In the genomic region with DNA sequence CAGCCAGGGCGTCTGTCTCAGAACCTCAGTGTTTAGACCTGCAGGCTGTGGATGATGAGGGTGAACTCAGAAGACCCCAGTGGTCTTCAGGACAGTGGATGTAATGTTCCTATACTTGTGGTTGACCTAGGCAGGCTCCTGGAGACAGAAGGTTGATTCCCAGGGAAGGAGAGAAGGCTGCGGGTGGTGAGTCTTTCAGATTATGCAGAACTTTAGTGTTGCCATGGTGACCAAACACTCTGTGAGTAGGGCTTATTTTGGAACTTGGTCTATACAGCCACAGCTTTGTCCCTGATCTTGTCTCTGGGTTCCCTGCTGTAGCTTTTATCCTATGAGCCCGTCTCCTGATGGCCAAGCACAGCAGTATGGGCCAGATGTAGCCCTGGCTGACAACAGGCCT, we compare ENCODE assay signal across 17 mouse cellular contexts. TPM values are rescaled to one million over a fixed set of nuclear protein-coding genes. Genes with fewer than 3 reads are reported as not detected.
DNase-seq lines count a peak whose midpoint lies in the region; ATAC-seq and TF ChIP-seq lines count a peak whose summit lies in the region.
"Had no signal": no experiment of that assay in that cellular context is flagged by ENCODE, and none has a peak within 500 bp of the region (broad histone marks: within the 10 kb centered on the region; RNA-seq: fewer than 3 reads in every experiment).

No protein-coding gene starts in this region.

- no peaks in the 10 kb centered on the region for H3K9me3 ChIP-seq in hindbrain, postnatal 0 days (ENCODE audit: low read length)
- no peaks in the 10 kb centered on the region for H3K9me3 ChIP-seq in hindbrain, embryonic 14.5 days (ENCODE audit: control insufficient read depth, low read length)
- no peaks in the 10 kb centered on the region for H3K9me3 ChIP-seq in midbrain, embryonic 12.5 days
- no peaks in the 10 kb centered on the region for H3K9me3 ChIP-seq in midbrain, embryonic 13.5 days
- H3K9me3 ChIP-seq: limb, embryonic 10.5 days; liver, embryonic 12.5 days had no signal

- H3K36me3 ChIP-seq in hindbrain, postnatal 0 days (ENCODE audit: insufficient read depth, low read length) = no peaks in the 10 kb centered on the region
- H3K36me3 ChIP-seq in hindbrain, embryonic 14.5 days (replicated peaks; ENCODE audit: control insufficient read depth, insufficient read depth) = no peaks in the 10 kb centered on the region
- no peaks in the 10 kb centered on the region for H3K36me3 ChIP-seq in midbrain, embryonic 12.5 days
- H3K36me3 ChIP-seq in midbrain, embryonic 13.5 days = no peaks in the 10 kb centered on the region
- H3K36me3 ChIP-seq: liver, embryonic 12.5 days had no signal

- 49% methylated on average over 3 of the region's 3 CpGs for WGBS in hindbrain, postnatal 0 days
- 53% methylated on average over 3 of the region's 3 CpGs for WGBS in hindbrain, embryonic 14.5 days
- whole genome bisulfite sequencing in midbrain, embryonic 12.5 days = 39% methylated on average over 3 of the region's 3 CpGs
- 46% methylated on average over 3 of the region's 3 CpGs for WGBS in midbrain, embryonic 13.5 days

- intact Hi-C loops in left cerebral cortex, postnatal 10 days (cut with DNase I) = no loop called here

- H3K4me2 ChIP-seq in hindbrain, postnatal 0 days (ENCODE audit: low read depth, low read length) = no peak overlapping the region
- no peak overlapping the region for H3K4me2 ChIP-seq in hindbrain, embryonic 14.5 days (replicated peaks)
- no peak overlapping the region for H3K4me2 ChIP-seq in midbrain, embryonic 12.5 days (replicated peaks)
- H3K4me2 ChIP-seq in midbrain, embryonic 13.5 days (replicated peaks) = no peak overlapping the region
- H3K4me2 ChIP-seq: liver, embryonic 12.5 days had no signal

- no peak overlapping the region for H3K27ac ChIP-seq in hindbrain, postnatal 0 days
- H3K27ac ChIP-seq in hindbrain, embryonic 14.5 days = no peak overlapping the region
- H3K27ac ChIP-seq in midbrain, embryonic 12.5 days (replicated peaks) = no peak overlapping the region
- no peak overlapping the region for H3K27ac ChIP-seq in midbrain, embryonic 13.5 days
- H3K27ac ChIP-seq: limb, embryonic 10.5 days; liver, embryonic 12.5 days; macrophage had no signal

- DNase-seq in hindbrain, postnatal 0 days (ENCODE audit: low spot score) = peak; percentile 43
- no peak for DNase-seq in hindbrain, embryonic 14.5 days (ENCODE audit: low spot score)
- DNase-seq in left cerebral cortex, postnatal 10 days (ENCODE audit: extremely low spot score in 1 of 2, low spot score in 2 of 2) = peak; percentile 24 to 64
- DNase-seq in right cerebral cortex, postnatal 36 days (ENCODE audit: low spot score in 2 of 2) = peak; percentile 19 to 46
- DNase-seq in thymus, postnatal 36 days = no peak
- no peak for DNase-seq in embryo, embryonic 10 days (ENCODE audit: low spot score)
- DNase-seq: B cell, adult 2 months; cerebellum, postnatal 36 days; kidney, adult 11 months; kidney, postnatal 10 days; thymus, adult 2 months had no signal

- H3K4me1 ChIP-seq in hindbrain, postnatal 0 days (ENCODE audit: insufficient read depth, low read length) = no peaks in the 10 kb centered on the region; the same call in 1 of the 2 replicates
- H3K4me1 ChIP-seq in hindbrain, embryonic 14.5 days (replicated peaks; ENCODE audit: control insufficient read depth, insufficient read depth, low read length) = no peaks in the 10 kb centered on the region
- H3K4me1 ChIP-seq in midbrain, embryonic 12.5 days = peaks cover 5% of the 10 kb centered on the region; the same call in 1 of the 2 replicates
- no peaks in the 10 kb centered on the region for H3K4me1 ChIP-seq in midbrain, embryonic 13.5 days (replicated peaks)
- H3K4me1 ChIP-seq: limb, embryonic 10.5 days had no signal

- peak; percentile 41; the same call in 1 of the 2 replicates for ATAC-seq in hindbrain, postnatal 0 days
- ATAC-seq in hindbrain, embryonic 14.5 days (ENCODE audit: low FRiP score) = no peak
- peak; percentile 2; the same call in 1 of the 2 replicates for ATAC-seq in midbrain, embryonic 12.5 days (ENCODE audit: low FRiP score, low read depth)
- ATAC-seq in midbrain, embryonic 13.5 days = no peak
- ATAC-seq: liver, embryonic 12.5 days; Patski had no signal

- H3K4me3 ChIP-seq in hindbrain, postnatal 0 days (ENCODE audit: low read length) = no peak overlapping the region
- H3K4me3 ChIP-seq in hindbrain, embryonic 14.5 days (replicated peaks; ENCODE audit: low read length) = no peak overlapping the region
- H3K4me3 ChIP-seq in midbrain, embryonic 12.5 days = no peak overlapping the region
- no peak overlapping the region for H3K4me3 ChIP-seq in midbrain, embryonic 13.5 days (replicated peaks)
- H3K4me3 ChIP-seq: limb, embryonic 10.5 days; liver, embryonic 12.5 days had no signal

- no peaks in the 10 kb centered on the region for H3K27me3 ChIP-seq in hindbrain, postnatal 0 days (ENCODE audit: insufficient read depth, low read length)
- no peaks in the 10 kb centered on the region for H3K27me3 ChIP-seq in hindbrain, embryonic 14.5 days (ENCODE audit: control insufficient read depth, insufficient read depth, low read length)
- no peaks in the 10 kb centered on the region for H3K27me3 ChIP-seq in midbrain, embryonic 12.5 days
- H3K27me3 ChIP-seq in midbrain, embryonic 13.5 days = no peaks in the 10 kb centered on the region
- H3K27me3 ChIP-seq: liver, embryonic 12.5 days; Patski had no signal

- TF ChIP-seq CTCF in hindbrain, postnatal 0 days (IDR thresholded peaks at IDR 0.05; ENCODE audit: low read depth) = no peak

- H3K9ac ChIP-seq in hindbrain, postnatal 0 days (replicated peaks; ENCODE audit: low read length) = no peak overlapping the region
- no peak overlapping the region for H3K9ac ChIP-seq in hindbrain, embryonic 14.5 days
- no peak overlapping the region for H3K9ac ChIP-seq in midbrain, embryonic 12.5 days (replicated peaks)
- H3K9ac ChIP-seq in midbrain, embryonic 13.5 days (replicated peaks) = no peak overlapping the region
- H3K9ac ChIP-seq: liver, embryonic 12.5 days had no signal

RNA-seq across cellular contexts. Expression of gene Mcm5, which starts 28.2 kb away (rescaled TPM):
- 41.0 and 43.0 TPM in 2 replicates for total RNA-seq in hindbrain, postnatal 0 days (2014; rRNA removed)
- polyA plus RNA-seq in hindbrain, postnatal 0 days (2015; fragmentation: Nextera tagmentation; extraction: Ambion mirVana) = 27.7 and 28.4 TPM in 2 replicates
- polyA plus RNA-seq in hindbrain, embryonic 14.5 days (2014; fragmentation: Nextera tagmentation; extraction: Ambion mirVana) = 27.0 and 33.3 TPM in 2 replicates
- 139 and 152 TPM in 2 replicates for polyA plus RNA-seq in midbrain, embryonic 12.5 days (2016; fragmentation: Nextera tagmentation; extraction: Ambion mirVana)
- 64.2 and 64.9 TPM in 2 replicates for polyA plus RNA-seq in midbrain, embryonic 13.5 days (2015; fragmentation: Nextera tagmentation; extraction: Ambion mirVana)
- total RNA-seq in left cerebral cortex, postnatal 10 days (2021) = 10 to 100 TPM in 1 of 2 experiments, 1 to 10 TPM in 1; 9.3 to 10.4 TPM

RNA-seq across cellular contexts. Expression of gene Hmox1, which starts 44.1 kb away (rescaled TPM):
- total RNA-seq in hindbrain, postnatal 0 days (2014; rRNA removed) = 12.1 and 14.6 TPM in 2 replicates
- polyA plus RNA-seq in hindbrain, postnatal 0 days (2015; fragmentation: Nextera tagmentation; extraction: Ambion mirVana) = 16.2 and 21.3 TPM in 2 replicates
- polyA plus RNA-seq in hindbrain, embryonic 14.5 days (2014; fragmentation: Nextera tagmentation; extraction: Ambion mirVana) = 10.2 and 10.5 TPM in 2 replicates
- polyA plus RNA-seq in midbrain, embryonic 12.5 days (2016; fragmentation: Nextera tagmentation; extraction: Ambion mirVana) = 14.9 and 15.5 TPM in 2 replicates
- polyA plus RNA-seq in midbrain, embryonic 13.5 days (2015; fragmentation: Nextera tagmentation; extraction: Ambion mirVana) = 11.7 and 15.4 TPM in 2 replicates
- total RNA-seq in left cerebral cortex, postnatal 10 days (2021) = 1 to 10 TPM; 4.6 to 4.7 TPM

Comparison
In these comparisons a context has a peak if more than half of its experiments do, and no peak if none do; other contexts are left out.
1. ATAC-seq: peak in hindbrain, postnatal 0 days (single experiment) and midbrain, embryonic 12.5 days (single experiment); none in hindbrain, embryonic 14.5 days (single experiment) and midbrain, embryonic 13.5 days (single experiment).
2. DNase-seq: peak in hindbrain, postnatal 0 days (single experiment), left cerebral cortex, postnatal 10 days (2 of 2) and right cerebral cortex, postnatal 36 days (2 of 2); none in hindbrain, embryonic 14.5 days (single experiment), thymus, postnatal 36 days (0 of 2) and embryo, embryonic 10 days (single experiment).